Comparison of ENCODE assay signal across 13 mouse cellular contexts in genomic region chr13:113863688-113864087, GRCm38 (mm10).
"Had no signal": no experiment of that assay in that cellular context is flagged by ENCODE, and none has a peak within 500 bp of the region (broad histone marks: within the 10 kb centered on the region; RNA-seq: fewer than 3 reads in every experiment).

No protein-coding gene starts in this region.

- H3K4me2 ChIP-seq: liver, embryonic 15.5 days; neural tube, embryonic 15.5 days had no signal

- H3K9me3 ChIP-seq: limb, embryonic 10.5 days; liver, embryonic 15.5 days; midbrain, embryonic 10.5 days; neural tube, embryonic 15.5 days had no signal

- H3K27ac ChIP-seq: left cerebral cortex, adult 2 months; limb, embryonic 10.5 days; liver, embryonic 15.5 days; midbrain, embryonic 10.5 days; neural tube, embryonic 15.5 days had no signal

- H3K36me3 ChIP-seq: limb, embryonic 10.5 days; liver, embryonic 15.5 days; midbrain, embryonic 10.5 days; neural tube, embryonic 15.5 days had no signal

- H3K9ac ChIP-seq: liver, embryonic 15.5 days; neural tube, embryonic 15.5 days had no signal

- H3K4me3 ChIP-seq: left cerebral cortex, adult 2 months; limb, embryonic 10.5 days; liver, embryonic 15.5 days; midbrain, embryonic 10.5 days; myocyte; neural tube, embryonic 15.5 days had no signal

- ATAC-seq: intestine, embryonic 16.5 days had no signal

- H3K27me3 ChIP-seq: liver, embryonic 15.5 days; neural tube, embryonic 15.5 days had no signal

- DNase-seq: midbrain, embryonic 14.5 days; retina, postnatal 1 day; right cerebral cortex, postnatal 4 days; spleen, adult 18-20 months; thymus, adult 18-20 months; thymus, postnatal 14 days had no signal
